In the genomic region with DNA sequence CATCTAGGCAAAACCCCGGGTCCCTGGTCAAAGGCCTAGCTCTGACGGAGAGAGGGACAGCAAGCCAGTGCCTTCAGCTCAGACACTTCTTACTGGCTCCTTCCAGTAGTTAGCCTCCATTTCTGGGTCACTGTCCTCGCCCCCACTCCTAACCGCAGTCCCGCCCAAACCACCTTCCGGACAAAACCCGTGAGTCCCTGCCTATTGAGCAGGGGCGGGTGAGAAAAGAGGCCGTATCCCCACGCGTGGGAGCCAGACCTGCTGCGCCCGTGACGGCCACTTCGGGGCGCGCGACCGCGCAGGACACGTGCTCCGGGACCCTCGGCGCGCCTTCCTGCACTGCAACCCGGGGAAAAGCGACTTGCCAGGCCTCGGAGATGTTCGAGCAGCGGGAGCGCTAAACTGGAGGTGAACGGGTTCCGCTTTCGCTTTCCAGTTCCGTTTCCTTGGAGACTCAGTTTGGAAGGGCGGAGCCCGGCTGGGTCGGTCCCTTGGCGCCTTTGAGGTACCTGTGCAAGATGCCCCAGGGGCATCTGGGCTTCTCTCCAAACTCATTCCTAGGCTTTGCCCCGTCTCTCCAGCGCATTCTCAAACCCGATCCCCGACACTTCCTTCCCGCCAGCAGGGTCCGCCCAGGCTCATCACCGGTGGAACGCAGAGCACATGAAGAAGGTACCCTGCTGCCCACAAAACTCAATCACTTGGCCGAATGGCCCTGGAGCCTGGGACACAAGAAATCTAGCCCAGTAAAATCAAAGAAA, we compare ENCODE assay signal across 8 mouse cellular contexts. TPM values are rescaled to one million over a fixed set of nuclear protein-coding genes. Genes with fewer than 3 reads are reported as not detected.
DNase-seq lines count a peak whose midpoint lies in the region; ATAC-seq and TF ChIP-seq lines count a peak whose summit lies in the region.

A gene (minus strand): TSS at position 590 of the 761 bp plus-strand sequence.

- peak; percentile 72 for DNase-seq in liver, adult 2 months (ENCODE audit: extremely low read depth, low read depth, low spot score)
- peak; percentile 79 to 89 for DNase-seq in spleen, postnatal 4 days (ENCODE audit: low spot score in 2 of 2)

- 0 out of 2 replicates have a peak, but pooled peaks cover 2% of the 10 kb centered on the region for H3K27me3 ChIP-seq in heart, embryonic 11.5 days (ENCODE audit: control insufficient read depth, insufficient read depth, low read length)
- H3K27me3 ChIP-seq in kidney, embryonic 16.5 days (ENCODE audit: insufficient read depth, low read length) = no peaks in the 10 kb centered on the region
- H3K27me3 ChIP-seq in liver, adult 2 months (ENCODE audit: control insufficient read depth, insufficient read depth, low read length) = no peaks in the 10 kb centered on the region

- peak within 1 kb of the TSS; percentile 88 for H3K4me2 ChIP-seq in heart, embryonic 11.5 days
- H3K4me2 ChIP-seq in kidney, embryonic 16.5 days (replicated peaks; ENCODE audit: low read depth, low read length) = peak within 1 kb of the TSS; percentile 69

- peak within 1 kb of the TSS; percentile 81 for H3K9ac ChIP-seq in heart, embryonic 11.5 days (ENCODE audit: low read depth, low read length)
- H3K9ac ChIP-seq in kidney, embryonic 16.5 days (replicated peaks; ENCODE audit: low read length) = peak within 1 kb of the TSS; percentile 76
- H3K9ac ChIP-seq in liver, adult 2 months (ENCODE audit: low read depth, low read length) = peak within 1 kb of the TSS; percentile 79

- H3K4me3 ChIP-seq in brown adipose tissue, adult 24 weeks (ENCODE audit: insufficient read depth, low read depth, low read length) = peak within 1 kb of the TSS; percentile 69
- peak within 1 kb of the TSS; percentile 44 for H3K4me3 ChIP-seq in heart, embryonic 11.5 days (ENCODE audit: low read depth, low read length)
- H3K4me3 ChIP-seq in kidney, embryonic 16.5 days (ENCODE audit: low read length) = peak within 1 kb of the TSS; percentile 70
- peak within 1 kb of the TSS; percentile 90 for H3K4me3 ChIP-seq in liver, adult 2 months (ENCODE audit: insufficient read depth, low read depth, low read length)

- peaks cover 3% of the 10 kb centered on the region; the same call in 1 of the 2 replicates for H3K4me1 ChIP-seq in brown adipose tissue, adult 24 weeks (ENCODE audit: control insufficient read depth, insufficient read depth, insufficient read length, low read length)
- no peaks in the 10 kb centered on the region; the same call in 1 of the 2 replicates for H3K4me1 ChIP-seq in heart, embryonic 11.5 days (ENCODE audit: control insufficient read depth, insufficient read depth, low read length)
- 0 out of 2 replicates have a peak, but pooled peaks cover 3% of the 10 kb centered on the region for H3K4me1 ChIP-seq in kidney, embryonic 16.5 days (ENCODE audit: insufficient read depth, low read length)
- H3K4me1 ChIP-seq in liver, adult 2 months (ENCODE audit: control insufficient read depth, insufficient read depth, low read length) = peaks cover 2% of the 10 kb centered on the region; the same call in 1 of the 2 replicates

- 1% methylated on average over 48 of the region's 48 CpGs for WGBS in heart, embryonic 11.5 days (ENCODE audit: insufficient replicate concordance)
- under 1% methylated on average over 48 of the region's 48 CpGs for WGBS in kidney, embryonic 16.5 days
- WGBS in liver, adult 2 months = under 1% methylated on average over 48 of the region's 48 CpGs

- no peaks in the 10 kb centered on the region for H3K79me2 ChIP-seq in liver, adult 2 months (ENCODE audit: control insufficient read depth, insufficient read depth, low read length)

- peak within 1 kb of the TSS; percentile 6 for H3K27ac ChIP-seq in brown adipose tissue, adult 24 weeks (replicated peaks; ENCODE audit: low read depth, low read length)
- H3K27ac ChIP-seq in heart, embryonic 11.5 days (ENCODE audit: low read depth, low read length) = peak within 1 kb of the TSS; percentile 51; the same call in 1 of the 2 replicates
- peak within 1 kb of the TSS; percentile 44 for H3K27ac ChIP-seq in kidney, embryonic 16.5 days (ENCODE audit: low read length)
- no peak within 1 kb of the TSS; the same call in 1 of the 2 replicates for H3K27ac ChIP-seq in liver, adult 2 months (replicated peaks; ENCODE audit: insufficient read depth, low read depth, low read length)

- peak; percentile 29; the same call in 1 of the 2 replicates for TF ChIP-seq CTCF in liver, adult 2 months (IDR thresholded peaks at IDR 0.05; ENCODE audit: low read depth, low read length)

- H3K9me3 ChIP-seq in heart, embryonic 11.5 days (replicated peaks; ENCODE audit: control insufficient read depth, low read length) = no peaks in the 10 kb centered on the region
- no peaks in the 10 kb centered on the region for H3K9me3 ChIP-seq in kidney, embryonic 16.5 days (ENCODE audit: low read length)

- H3K36me3 ChIP-seq in heart, embryonic 11.5 days (ENCODE audit: control insufficient read depth, insufficient read depth, low read length) = 0 out of 2 replicates have a peak, but pooled peaks cover 2% of the 10 kb centered on the region
- H3K36me3 ChIP-seq in kidney, embryonic 16.5 days (ENCODE audit: insufficient read depth, low read length) = no peaks in the 10 kb centered on the region
- 0 out of 2 replicates have a peak, but pooled peaks cover 2% of the 10 kb centered on the region for H3K36me3 ChIP-seq in liver, adult 2 months (ENCODE audit: control insufficient read depth, insufficient read depth, low read length)

- ATAC-seq in CD4-positive, CD25-positive, alpha-beta regulatory T cell, adult 4 months = peak; percentile 85
- ATAC-seq in erythroid progenitor cell, adult 5-6 weeks (replicated peaks; ENCODE audit: low FRiP score, poor library complexity, severe bottlenecking) = peak; percentile 73
- ATAC-seq in heart, embryonic 11.5 days (replicated peaks; ENCODE audit: insufficient number of reproducible peaks, low FRiP score, low TSS enrichment) = peak; percentile 27; the same call in 1 of the 2 replicates
- peak; percentile 72 for ATAC-seq in kidney, embryonic 16.5 days (ENCODE audit: low FRiP score, low TSS enrichment)
- ATAC-seq in monocyte, adult 5-6 weeks (replicated peaks; ENCODE audit: insufficient number of reproducible peaks, low FRiP score, low TSS enrichment, poor library complexity, severe bottlenecking) = peak; percentile 80

- no peak for TF ChIP-seq POLR2A in liver, adult 2 months (IDR thresholded peaks at IDR 0.05; ENCODE audit: extremely low read depth, insufficient read depth, low read length)

RNA-seq across cellular contexts. Expression of the gene that starts here (rescaled TPM):
- polyA plus RNA-seq in CD4-positive, CD25-positive, alpha-beta regulatory T cell, adult 4 months (2017; shearing (Covaris generic)) = 10 to 100 TPM; 35.3 to 35.7 TPM
- 2.6 and 4.4 TPM in 2 replicates for polyA plus RNA-seq in brown adipose tissue, adult 24 weeks (2012; ENCODE audit: insufficient read depth, insufficient read length, missing spikeins)
- 36.5 and 45.0 TPM in 2 replicates for total RNA-seq in erythroid progenitor cell, adult 5-6 weeks (2015; ENCODE audit: low replicate concordance)
- total RNA-seq in erythroid progenitor cell, adult 5-6 weeks (2017; ENCODE audit: low replicate concordance) = 14.9 and 30.3 TPM in 2 replicates
- 11.6 and 14.4 TPM in 2 replicates for polyA plus RNA-seq in heart, embryonic 11.5 days (2014; fragmentation: Nextera tagmentation; extraction: Ambion mirVana)
- 13.6 and 14.9 TPM in 2 replicates for polyA plus RNA-seq in kidney, embryonic 16.5 days (2015; fragmentation: Nextera tagmentation; extraction: Ambion mirVana)
- total RNA-seq in liver, adult 2 months (2014; rRNA removed) = 4.2 and 6.1 TPM in 2 replicates
- polyA plus RNA-seq in liver, adult 2 months (2012; rRNA removed) = 2.2 and 2.3 TPM in 2 replicates
- total RNA-seq in monocyte, adult 5-6 weeks (2017) = 15.0 to 30.3 TPM (median 16.0 TPM) in 3 replicates

Comparison
In these comparisons a context has a peak if more than half of its experiments do, and no peak if none do; other contexts are left out.
1. ATAC-seq: peak in every context shown above with its lines; median percentile 85 in CD4-positive, CD25-positive, alpha-beta regulatory T cell, adult 4 months; 80 in monocyte, adult 5-6 weeks; 73 in erythroid progenitor cell, adult 5-6 weeks; 72 in kidney, embryonic 16.5 days; 27 in heart, embryonic 11.5 days.